Mouse (Mus musculus) forebrain, embryonic 15.5 days (tissue): ENCODE data around the gene Axin2. TPM values are rescaled to one million over a fixed set of nuclear protein-coding genes. Genes with fewer than 3 reads are reported as not detected.

Source experiments
- ATAC-seq: fragments of 200-750 bp; cut with Nextera tagmentation; replicated peaks from 2 replicates; pipeline ENCODE4 v1.8.0; 2017; ENCODE audit warnings: mild to moderate bottlenecking, moderate TSS enrichment, moderate library complexity
- H3K27ac ChIP-seq: fragments of 300-500 bp; sonication (generic); replicated peaks from 2 replicates; pipeline ENCODE4 v1.5.1; 2015; ENCODE audit warnings: mild to moderate bottlenecking, inconsistent platforms
- H3K27me3 ChIP-seq: fragments of 300-500 bp; sonication (generic); 2 replicates; pipeline ENCODE4 v1.6.1; 2015; ENCODE audit warnings: inconsistent platforms
- H3K36me3 ChIP-seq: fragments of 300-500 bp; sonication (generic); 2 replicates; pipeline ENCODE4 v1.6.1; 2015; ENCODE audit warnings: mild to moderate bottlenecking, inconsistent platforms
- H3K4me1 ChIP-seq: fragments of 300-500 bp; sonication (generic); 2 replicates; pipeline ENCODE4 v1.6.1; 2015; ENCODE audit warnings: inconsistent platforms
- H3K4me2 ChIP-seq: fragments of 300-500 bp; sonication (generic); replicated peaks from 2 replicates; pipeline ENCODE4 v1.6.1; 2015; ENCODE audit warnings: mild to moderate bottlenecking, inconsistent platforms
- H3K4me3 ChIP-seq: fragments of 300-500 bp; sonication (generic); 2 replicates; pipeline ENCODE4 v1.5.1; 2015; ENCODE audit warnings: mild to moderate bottlenecking, inconsistent platforms
- H3K9ac ChIP-seq: fragments of 300-500 bp; sonication (generic); replicated peaks from 2 replicates; pipeline ENCODE4 v1.6.1; 2015; ENCODE audit warnings: mild to moderate bottlenecking, inconsistent platforms
- H3K9me3 ChIP-seq: fragments of 300-500 bp; sonication (generic); 2 replicates; pipeline ENCODE4 v1.6.1; 2016; ENCODE audit warnings: inconsistent platforms
- WGBS: fragments of 180-500 bp; shearing (Covaris S2); methylation state at CpG from one replicate; pipeline ENCODE4 v1.1.7; 2015; ENCODE audit warnings: mixed read lengths; 5-methylcytosine and 5-hydroxymethylcytosine counted together
- polyA plus RNA-seq: library from polyadenylated mRNA; unstranded; fragments of >200 nt; fragmentation: Nextera tagmentation; extraction: Ambion mirVana; gene quantifications from 2 replicates; pipeline ENCODE4 v1.2.1, GENCODE M21; 2015

Axin2 gene
- polyA plus RNA-seq, 1 experiment from 2014 or later: 6.7 TPM

- Histone ChIP-seq H3K9ac (no peak overlapping the region), H3K4me1 (peaks cover 50% of the 10 kb centered on the region), H3K27ac (peak overlapping the region; percentile 75), H3K4me2 (no peak overlapping the region), H3K27me3 (no peaks in the 10 kb centered on the region), H3K4me3 (no peak overlapping the region), H3K36me3 (peaks cover 25% of the 10 kb centered on the region), H3K9me3 (no peaks in the 10 kb centered on the region)
- 18% methylated on average over 18 of the region's 18 CpGs for WGBS
- ATAC-seq: peak; percentile 29; the same call in 1 of the 2 replicates
Observed at GRCm38 (mm10) chr11:108936016-108936792, 16.1 kb downstream of the Axin2 start.

GRCm38 (mm10) chr11:108940655-108941412, 20.7 kb downstream of the Axin2 start:
- Histone ChIP-seq H3K27me3 (no peaks in the 10 kb centered on the region), H3K9me3 (no peaks in the 10 kb centered on the region), H3K36me3 (peaks cover 46% of the 10 kb centered on the region), H3K4me1 (peaks cover 37% of the 10 kb centered on the region), H3K9ac (peak overlapping the region; percentile 38), H3K4me3 (0 out of 2 replicates have a peak overlapping the region, but pooled peaks have one; percentile 18), H3K27ac (peak overlapping the region; percentile 75), H3K4me2 (peak overlapping the region; percentile 33)
- peak; percentile 49; the same call in 1 of the 2 replicates for ATAC-seq
- 17% methylated on average over 19 of the region's 19 CpGs for WGBS

- ATAC-seq: peak; percentile 55; the same call in 1 of the 2 replicates
- peaks cover 27% of the 10 kb centered on the region for H3K4me1 ChIP-seq
- peak overlapping the region; percentile 48 for H3K27ac ChIP-seq
- 81% methylated on average over 18 of the region's 18 CpGs for WGBS
- no peaks in the 10 kb centered on the region for H3K9me3 ChIP-seq
- H3K27me3 ChIP-seq: no peaks in the 10 kb centered on the region
- H3K36me3 ChIP-seq: peaks cover 54% of the 10 kb centered on the region
- H3K9ac ChIP-seq: no peak overlapping the region
- no peak overlapping the region for H3K4me2 ChIP-seq
- H3K4me3 ChIP-seq: no peak overlapping the region
Observed at GRCm38 (mm10) chr11:108941836-108942235, 21.7 kb downstream of the Axin2 start.

GRCm38 (mm10) chr11:108943741-108944140, 23.6 kb downstream of the Axin2 start:
- no peak for ATAC-seq
- WGBS: 83% methylated on average over 11 of the region's 11 CpGs
- Histone ChIP-seq H3K9ac (no peak overlapping the region), H3K36me3 (peaks cover 59% of the 10 kb centered on the region), H3K4me3 (no peak overlapping the region), H3K9me3 (no peaks in the 10 kb centered on the region), H3K4me2 (no peak overlapping the region), H3K27me3 (no peaks in the 10 kb centered on the region), H3K4me1 (peaks cover 37% of the 10 kb centered on the region), H3K27ac (no peak overlapping the region)

- Histone ChIP-seq H3K9ac (no peak overlapping the region), H3K27ac (no peak overlapping the region), H3K27me3 (no peaks in the 10 kb centered on the region), H3K4me1 (peaks cover 40% of the 10 kb centered on the region), H3K9me3 (no peaks in the 10 kb centered on the region), H3K36me3 (peaks cover 60% of the 10 kb centered on the region), H3K4me3 (no peak overlapping the region), H3K4me2 (no peak overlapping the region)
- no peak for ATAC-seq
- WGBS: 95% methylated on average over 9 of the region's 9 CpGs
Observed at GRCm38 (mm10) chr11:108945666-108946065, 25.5 kb downstream of the Axin2 start.

GRCm38 (mm10) chr11:108947425-108948184, 27.5 kb downstream of the Axin2 start:
- peaks cover 26% of the 10 kb centered on the region for H3K4me1 ChIP-seq
- H3K36me3 ChIP-seq: peaks cover 57% of the 10 kb centered on the region
- no peak overlapping the region for H3K4me3 ChIP-seq
- no peaks in the 10 kb centered on the region for H3K9me3 ChIP-seq
- peak overlapping the region; percentile 54 for H3K27ac ChIP-seq
- no peaks in the 10 kb centered on the region for H3K27me3 ChIP-seq
- 0 out of 2 replicates have a peak, but pooled peaks have one; percentile 15 for ATAC-seq
- 71% methylated on average over 20 of the region's 20 CpGs for WGBS
- H3K4me2 ChIP-seq: no peak overlapping the region
- H3K9ac ChIP-seq: no peak overlapping the region

GRCm38 (mm10) chr11:108948501-108948900, 28.4 kb downstream of the Axin2 start:
- WGBS: 76% methylated on average over 7 of the region's 7 CpGs
- ATAC-seq: no peak; the same call in 1 of the 2 replicates
- Histone ChIP-seq H3K4me1 (peaks cover 26% of the 10 kb centered on the region), H3K9ac (no peak overlapping the region; the same call in 1 of the 2 replicates), H3K27me3 (no peaks in the 10 kb centered on the region), H3K27ac (peak overlapping the region; percentile 54), H3K4me2 (no peak overlapping the region), H3K36me3 (peaks cover 51% of the 10 kb centered on the region), H3K9me3 (no peaks in the 10 kb centered on the region), H3K4me3 (no peak overlapping the region)

- no peak overlapping the region for H3K4me3 ChIP-seq
- ATAC-seq: no peak
- H3K27me3 ChIP-seq: no peaks in the 10 kb centered on the region
- peaks cover 47% of the 10 kb centered on the region for H3K36me3 ChIP-seq
- H3K4me2 ChIP-seq: no peak overlapping the region
- peak overlapping the region; percentile 54 for H3K27ac ChIP-seq
- H3K9me3 ChIP-seq: no peaks in the 10 kb centered on the region
- H3K4me1 ChIP-seq: peaks cover 26% of the 10 kb centered on the region
- no peak overlapping the region; the same call in 1 of the 2 replicates for H3K9ac ChIP-seq
- WGBS: 74% methylated on average over 10 of the region's 10 CpGs
Observed at GRCm38 (mm10) chr11:108948931-108949330, 28.8 kb downstream of the Axin2 start.

GRCm38 (mm10) chr11:108952343-108952742, 32.2 kb downstream of the Axin2 start:
- no peak overlapping the region for H3K9ac ChIP-seq
- ATAC-seq: no peak
- H3K27ac ChIP-seq: no peak overlapping the region
- no peaks in the 10 kb centered on the region for H3K9me3 ChIP-seq
- no peak overlapping the region for H3K4me2 ChIP-seq
- peaks cover 15% of the 10 kb centered on the region for H3K36me3 ChIP-seq
- WGBS: 74% methylated on average over 5 of the region's 5 CpGs
- peaks cover 26% of the 10 kb centered on the region for H3K4me1 ChIP-seq
- H3K4me3 ChIP-seq: no peak overlapping the region
- no peaks in the 10 kb centered on the region for H3K27me3 ChIP-seq

GRCm38 (mm10) chr11:108955943-108956342, 35.8 kb downstream of the Axin2 start:
- Histone ChIP-seq H3K27ac (no peak overlapping the region), H3K4me1 (no peaks in the 10 kb centered on the region), H3K27me3 (no peaks in the 10 kb centered on the region), H3K9ac (no peak overlapping the region), H3K4me3 (no peak overlapping the region), H3K36me3 (peaks cover 5% of the 10 kb centered on the region), H3K9me3 (no peaks in the 10 kb centered on the region), H3K4me2 (no peak overlapping the region)
- ATAC-seq: no peak
- 96% methylated on average over 4 of the region's 4 CpGs for WGBS

GRCm38 (mm10) chr11:108958349-108958748, 38.2 kb downstream of the Axin2 start:
- Histone ChIP-seq H3K4me2 (no peak overlapping the region), H3K4me1 (no peaks in the 10 kb centered on the region), H3K36me3 (no peaks in the 10 kb centered on the region), H3K9ac (no peak overlapping the region), H3K9me3 (no peaks in the 10 kb centered on the region), H3K4me3 (no peak overlapping the region), H3K27ac (no peak overlapping the region), H3K27me3 (no peaks in the 10 kb centered on the region)
- peak; percentile 61; the same call in 1 of the 2 replicates for ATAC-seq
- 34% methylated on average over 5 of the region's 5 CpGs for WGBS
